Mouse (Mus musculus) left cerebral cortex, adult 9 months (tissue): ENCODE results near the gene Nr2f1.

Experiments used
- DNase-seq, 2 experiments: peaks; one replicate each; pipeline ENCODE4 v3.0.0; 2022; ENCODE audit warnings: low spot score in 2 of 2

Gene Nr2f1

GRCm38 (mm10) chr13:78200407-78200806 lies 850 bp upstream of the Nr2f1 start:
- peak in 1 of 2 experiments; percentile 55 for DNase-seq

GRCm38 (mm10) chr13:78198871-78199641 lies 501 bp downstream of the Nr2f1 start:
- peak in 1 of 2 experiments; percentile 33 for DNase-seq

GRCm38 (mm10) chr13:78198391-78198870 lies 1.1 kb downstream of the Nr2f1 start:
- DNase-seq: no peak

DNA sequence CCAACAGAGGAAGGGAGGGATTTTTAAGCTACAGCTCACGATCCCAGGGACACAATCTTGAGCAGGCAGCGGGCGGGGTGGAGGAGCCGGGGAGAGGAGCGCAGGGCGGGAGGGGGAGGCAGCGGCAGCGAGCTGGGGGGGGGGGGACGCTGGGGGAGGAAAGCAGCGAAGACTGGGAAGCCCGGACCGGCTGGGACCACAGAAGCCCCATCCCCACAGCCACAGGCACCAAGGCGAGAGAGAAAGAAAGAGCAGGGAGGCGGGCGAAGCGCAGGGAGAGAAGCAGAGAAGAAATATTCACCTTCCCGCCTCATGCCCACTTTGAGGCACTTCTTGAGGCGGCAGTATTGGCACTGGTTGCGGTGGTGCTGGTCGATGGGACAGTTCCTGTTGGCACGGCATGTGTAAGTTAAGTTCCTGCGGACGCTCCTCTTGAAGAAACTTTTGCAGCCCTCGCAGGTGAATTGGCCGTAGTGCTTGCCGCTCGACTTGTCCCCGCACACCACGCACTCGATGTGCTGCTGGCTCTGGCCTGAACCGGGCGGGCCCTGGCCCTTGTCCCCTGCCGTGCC lies 1.7 kb downstream of the Nr2f1 start:
- peak in 1 of 2 experiments; percentile 34 for DNase-seq

GRCm38 (mm10) chr13:78197286-78197818 lies 2.2 kb downstream of the Nr2f1 start:
- DNase-seq: no peak

GRCm38 (mm10) chr13:78196236-78196796 lies 3.2 kb downstream of the Nr2f1 start:
- DNase-seq: no peak

- DNase-seq: peak in 1 of 2 experiments; percentile 31
These were observed 3.9 kb downstream of the Nr2f1 start for GRCm38 (mm10) chr13:78195601-78196115.

- DNase-seq: peak in 1 of 2 experiments; percentile 40
These were observed 4.5 kb downstream of the Nr2f1 start for GRCm38 (mm10) chr13:78194850-78195600.

- DNase-seq: peak in 1 of 2 experiments; percentile 47
These were observed 5.3 kb downstream of the Nr2f1 start for GRCm38 (mm10) chr13:78194135-78194849.

DNA sequence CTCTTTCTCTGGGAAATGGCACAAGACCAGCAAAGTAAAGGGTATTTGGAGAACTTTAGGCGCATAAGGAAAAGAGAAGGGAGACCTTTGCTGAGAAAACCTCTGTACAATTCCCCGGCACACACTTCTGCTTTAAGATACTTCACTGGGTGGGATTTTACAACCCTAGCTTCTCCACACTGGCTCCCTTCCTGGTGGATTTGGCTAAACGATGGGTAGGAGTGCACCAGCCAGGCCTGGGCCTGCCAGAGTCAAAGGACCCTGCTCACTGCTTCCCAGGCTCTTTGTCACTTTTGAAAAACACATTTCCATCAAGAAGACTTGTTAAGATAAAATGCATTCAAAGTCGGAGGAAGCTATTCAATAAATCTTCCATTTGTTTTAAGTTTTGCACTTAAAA lies 6.3 kb downstream of the Nr2f1 start:
- DNase-seq: peak in 1 of 2 experiments; percentile 20

DNA sequence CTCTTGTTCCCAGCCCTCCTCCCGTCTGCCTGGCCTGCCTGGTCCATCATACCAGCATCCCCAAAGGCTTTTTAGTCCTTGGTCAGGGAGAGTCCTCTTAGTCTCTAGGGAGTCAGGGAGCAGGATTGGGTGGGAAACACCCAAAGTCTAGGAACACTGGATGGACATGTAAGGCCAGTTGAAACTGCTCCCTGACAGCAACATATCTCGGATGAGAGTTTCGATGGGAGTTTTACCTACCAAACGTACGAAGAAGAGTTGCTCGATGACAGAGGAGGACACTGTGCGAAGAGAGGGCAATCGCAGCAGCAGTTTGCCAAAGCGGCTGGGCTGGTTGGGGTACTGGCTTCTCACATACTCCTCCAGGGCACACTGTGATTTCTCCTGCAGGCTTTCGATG lies 10.0 kb downstream of the Nr2f1 start:
- DNase-seq: peak in 1 of 2 experiments; percentile 31

GRCm38 (mm10) chr13:78187833-78188232 lies 11.7 kb downstream of the Nr2f1 start:
- no peak for DNase-seq

- peak in 1 of 2 experiments; percentile 44 for DNase-seq
These were observed 13.1 kb downstream of the Nr2f1 start for GRCm38 (mm10) chr13:78186340-78186946.

GRCm38 (mm10) chr13:78184786-78185466 lies 14.6 kb downstream of the Nr2f1 start:
- DNase-seq: no peak

DNA sequence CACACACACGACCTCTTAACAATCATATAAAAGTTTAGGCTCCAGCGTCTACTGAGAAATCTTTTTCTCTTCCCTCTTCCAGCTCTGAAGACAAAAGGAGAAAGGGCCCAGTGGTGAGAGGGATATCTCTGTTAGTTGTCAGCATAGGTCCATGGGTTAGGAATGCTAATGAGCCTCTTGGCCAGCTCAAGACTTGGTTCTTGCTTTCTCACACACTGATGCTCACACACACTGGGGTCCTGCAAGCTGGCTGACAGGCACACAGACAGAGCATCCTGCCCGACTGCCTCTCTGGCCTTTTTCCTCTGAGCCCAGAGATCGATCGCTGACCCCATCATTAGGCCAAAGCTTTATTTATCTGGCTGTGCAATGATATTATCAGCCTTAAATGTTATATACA lies 15.6 kb downstream of the Nr2f1 start:
- DNase-seq: no peak

DNA sequence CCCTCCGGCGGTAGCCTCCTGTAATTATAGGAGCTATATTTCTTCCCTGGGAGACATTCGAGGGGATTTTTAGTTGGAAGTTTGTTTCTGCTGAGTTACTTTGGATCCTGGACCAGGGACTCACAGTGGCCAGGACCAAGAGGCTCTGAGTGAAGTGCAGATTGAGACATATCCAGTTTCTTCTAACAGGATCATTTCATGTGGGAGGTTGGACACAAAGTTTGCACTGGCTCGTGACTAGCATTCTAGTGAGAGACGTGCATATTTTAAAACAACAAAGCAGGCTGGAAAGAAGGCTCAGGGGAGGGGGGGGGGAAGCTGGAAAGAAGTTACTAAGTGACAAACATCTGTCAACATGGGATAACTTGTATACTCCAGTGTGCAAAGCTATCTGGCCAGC lies 16.6 kb downstream of the Nr2f1 start:
- no peak for DNase-seq

DNA sequence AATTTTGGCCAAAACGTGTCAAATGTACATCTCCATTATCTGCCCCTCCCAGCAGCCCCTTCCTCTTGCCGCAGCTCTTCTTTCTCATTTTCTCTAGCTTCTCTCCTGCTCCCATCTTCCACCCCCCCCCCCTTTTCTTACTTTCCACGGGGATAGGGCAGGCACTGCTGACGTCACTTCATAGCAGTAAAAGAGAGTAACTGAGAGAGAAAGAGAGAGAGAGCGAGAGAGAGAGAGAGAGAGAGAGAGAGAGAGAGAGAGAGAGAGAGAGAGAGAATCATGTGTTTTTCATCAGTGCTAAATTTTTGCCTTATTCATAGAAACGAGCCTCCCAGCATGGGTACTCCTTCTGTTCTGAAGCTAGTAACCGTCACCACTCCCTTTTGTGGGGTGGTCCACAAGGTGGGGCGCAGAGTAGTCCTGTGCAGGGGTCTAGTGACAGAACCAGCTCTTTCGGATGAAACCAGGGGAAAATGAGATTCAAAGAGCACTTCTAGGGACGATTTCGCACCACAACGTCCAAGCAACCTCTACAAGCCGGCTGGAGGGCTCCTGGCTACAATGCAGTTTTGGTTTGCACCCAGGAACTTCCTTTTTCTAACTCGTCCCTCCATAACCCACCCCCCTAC lies 17.5 kb downstream of the Nr2f1 start:
- DNase-seq: no peak

DNA sequence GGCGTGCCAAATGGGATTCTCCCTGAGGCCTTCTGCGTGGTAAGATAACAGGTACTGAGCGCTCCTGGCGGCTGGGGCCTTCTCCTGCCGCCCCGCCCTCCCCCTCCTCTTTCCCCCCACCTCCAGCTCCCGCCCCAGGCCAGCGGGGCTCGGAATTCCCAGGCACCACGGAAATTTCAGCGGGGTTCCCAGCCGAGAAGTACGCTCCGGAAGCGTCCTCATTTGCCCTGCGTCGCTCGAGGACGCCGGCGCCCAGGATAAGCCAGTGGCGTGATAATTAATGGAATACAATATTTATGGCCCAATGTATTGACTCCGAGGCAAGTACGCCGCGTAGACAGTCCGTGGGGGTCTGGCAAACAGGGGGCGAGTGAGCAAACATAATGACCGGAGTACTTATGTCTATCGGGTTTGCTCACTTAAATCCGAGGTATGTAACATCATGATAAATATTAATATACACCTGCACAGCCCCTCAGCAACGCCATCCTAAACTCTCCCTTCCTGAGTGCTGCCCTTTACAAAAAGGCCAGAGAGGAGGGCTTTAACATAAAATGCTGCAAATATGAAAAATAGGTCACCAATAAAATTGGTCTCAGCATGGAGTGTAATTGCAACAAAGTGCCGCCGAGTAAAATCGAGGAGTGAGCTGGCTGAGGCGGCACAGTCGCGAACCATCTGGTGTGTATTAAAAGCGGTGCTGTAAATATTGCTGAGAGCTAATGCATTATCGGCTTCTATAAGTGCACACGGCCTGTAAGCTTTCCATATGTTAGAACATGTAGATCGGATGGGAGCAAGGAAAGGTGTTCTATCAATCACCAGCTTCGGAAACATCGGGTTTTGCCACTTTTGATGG lies 18.3 kb downstream of the Nr2f1 start:
- no peak for DNase-seq
